Mouse (Mus musculus): Measurements from ENCODE around the gene Rhbdl2.

The Rhbdl2 gene

GRCm38 (mm10) chr4:123814030-123814501, 26.4 kb downstream of the Rhbdl2 start:
- DNase-seq (ENCODE audit: low spot score) = no peak

GRCm38 (mm10) chr4:123819093-123819610, 31.5 kb downstream of the Rhbdl2 start:
- no peak for DNase-seq (ENCODE audit: low spot score)

GRCm38 (mm10) chr4:123842126-123842525, 54.5 kb downstream of the Rhbdl2 start:
- no peak for DNase-seq (ENCODE audit: low spot score)

DNA sequence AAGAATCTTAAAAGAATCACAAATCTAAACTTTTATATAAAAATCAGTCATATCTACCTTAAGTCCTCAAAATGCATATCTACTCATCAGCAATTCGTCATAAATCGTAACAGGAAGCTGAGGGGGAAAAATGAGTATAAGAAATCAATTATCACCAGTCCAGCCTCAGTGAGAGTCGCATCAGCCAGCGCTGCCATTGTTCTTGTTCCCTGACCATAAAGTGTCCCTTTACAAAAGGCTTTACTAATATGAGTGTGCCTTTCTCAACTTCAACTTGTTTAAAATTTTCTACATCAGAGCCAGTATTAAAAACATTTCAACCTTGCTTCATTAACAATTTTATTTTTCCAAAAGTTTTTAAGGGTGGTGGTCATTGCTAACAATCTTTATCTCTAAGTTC, 69.2 kb downstream of the Rhbdl2 start:
- DNase-seq (ENCODE audit: low spot score) = no peak

DNA sequence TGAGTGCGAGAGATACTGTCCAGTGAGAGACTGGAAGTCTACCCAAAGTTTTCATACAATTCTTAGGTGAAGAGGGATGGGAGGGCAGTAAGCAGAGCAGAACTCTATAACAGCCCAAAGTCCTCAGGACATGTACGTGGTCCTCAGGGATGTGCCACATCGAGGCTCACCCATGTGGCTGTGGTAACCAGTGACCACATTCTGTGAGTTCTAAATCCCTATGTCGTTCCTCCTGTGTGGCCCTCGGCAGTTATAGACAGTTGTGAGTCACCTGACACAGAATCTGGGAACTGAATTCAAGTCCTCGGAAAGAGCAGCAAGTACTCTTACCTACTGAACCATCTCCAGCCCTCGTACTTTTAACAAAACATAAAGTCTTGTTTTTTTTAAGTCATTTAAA, 70.4 kb downstream of the Rhbdl2 start:
- no peak for DNase-seq (ENCODE audit: low spot score)

GRCm38 (mm10) chr4:123859379-123859778, 71.7 kb downstream of the Rhbdl2 start, which contains the start of gene 4933427I04Rik:
Gene 4933427I04Rik (plus strand): TSS chr4:123859679.
- no peak for DNase-seq (ENCODE audit: low spot score)

DNA sequence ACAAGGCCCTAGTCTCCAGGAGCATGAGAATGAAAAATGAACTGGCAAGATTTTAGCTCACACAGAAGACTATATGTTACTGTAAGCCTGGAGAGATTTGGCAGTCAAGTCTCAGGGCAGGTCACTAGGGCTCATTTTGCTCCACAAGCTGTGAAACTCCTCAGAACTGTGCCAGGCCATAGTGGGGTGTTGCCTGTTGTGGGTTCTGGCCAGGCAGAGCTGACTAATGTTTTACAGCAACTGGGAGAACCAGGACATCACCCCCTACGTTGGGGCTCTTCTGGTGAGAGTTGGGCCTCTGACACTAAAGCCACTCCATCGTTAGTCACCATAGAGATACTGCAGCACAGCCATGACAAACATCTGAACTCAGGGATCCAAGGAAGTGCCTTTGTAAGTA, 72.1 kb downstream of the Rhbdl2 start:
- DNase-seq (ENCODE audit: low spot score) = no peak

DNA sequence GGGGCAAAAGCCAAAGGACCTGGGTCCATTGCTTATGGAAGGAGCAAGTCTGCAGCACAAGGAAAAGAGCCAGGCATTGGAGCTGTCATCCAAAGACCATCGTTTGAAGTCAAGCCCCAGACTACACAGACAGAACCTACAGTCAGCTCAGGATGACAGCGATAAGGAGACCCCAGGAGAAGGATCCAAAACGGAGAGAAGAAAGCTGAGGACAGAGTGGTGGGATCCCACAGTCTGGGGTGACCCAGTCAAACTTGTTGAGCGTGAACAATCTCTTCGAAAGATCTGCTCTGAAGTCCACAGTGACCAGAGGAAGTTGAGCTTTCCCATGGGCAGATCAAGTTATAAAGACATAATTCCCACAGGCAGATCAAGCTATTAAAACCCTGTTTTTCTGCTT, 72.9 kb downstream of the Rhbdl2 start:
- no peak for DNase-seq (ENCODE audit: low spot score)

Data from layer of hippocampus, adult 9-10 months (tissue).